Mouse (Mus musculus): ENCODE measurements around the gene Acer1. TPM values are rescaled to one million over a fixed set of nuclear protein-coding genes. Genes with fewer than 3 reads are reported as not detected.

The Acer1 gene
- polyA plus RNA-seq, 1 experiment from 2014 or later: not detected

DNA sequence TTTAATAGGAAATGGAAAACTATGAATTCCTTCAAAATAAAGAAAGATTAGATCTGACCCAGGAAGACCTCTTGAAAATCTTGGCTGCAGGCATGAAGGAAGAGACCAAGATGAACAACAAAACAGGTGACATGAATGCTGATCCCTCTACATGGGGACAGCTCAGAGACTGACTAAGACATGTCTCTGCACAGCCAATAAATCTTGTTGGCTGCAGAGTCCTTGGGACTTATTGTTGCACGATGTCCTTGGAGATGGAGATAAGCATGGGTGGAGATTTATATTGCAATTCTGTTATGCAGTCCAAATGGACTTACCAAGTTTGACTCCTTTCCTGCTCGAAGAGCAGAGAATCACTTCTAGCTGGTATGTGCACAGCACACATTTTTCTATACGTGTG, 12.6 kb downstream of the Acer1 start:
- no peaks in the 10 kb centered on the region for H3K9me3 ChIP-seq (ENCODE audit: control insufficient read depth, low read length)
- no peak overlapping the region for H3K4me2 ChIP-seq (ENCODE audit: low read depth, low read length, severe bottlenecking)
- WGBS: 74% methylated on average over 3 of the region's 3 CpGs
- H3K4me1 ChIP-seq (replicated peaks; ENCODE audit: control insufficient read depth, insufficient read depth, low read length): no peaks in the 10 kb centered on the region
- H3K27ac ChIP-seq (ENCODE audit: low read depth, low read length): no peak overlapping the region
- ATAC-seq (replicated peaks; ENCODE audit: low FRiP score): no peak
- no peak for DNase-seq (ENCODE audit: low spot score)
- no peaks in the 10 kb centered on the region for H3K36me3 ChIP-seq (ENCODE audit: control insufficient read depth, insufficient read depth, low read length)
- no peak overlapping the region for H3K9ac ChIP-seq (ENCODE audit: low read length)
- no peak overlapping the region for H3K4me3 ChIP-seq (ENCODE audit: low read depth, low read length)
- H3K27me3 ChIP-seq (ENCODE audit: control insufficient read depth, insufficient read depth, low read length): no peaks in the 10 kb centered on the region

GRCm38 (mm10) chr17:56963646-56964045, 18.3 kb downstream of the Acer1 start:
- no peak overlapping the region for H3K4me3 ChIP-seq (ENCODE audit: low read depth, low read length)
- H3K36me3 ChIP-seq (ENCODE audit: control insufficient read depth, insufficient read depth, low read length): no peaks in the 10 kb centered on the region
- H3K4me1 ChIP-seq (replicated peaks; ENCODE audit: control insufficient read depth, insufficient read depth, low read length): no peaks in the 10 kb centered on the region
- no peaks in the 10 kb centered on the region for H3K27me3 ChIP-seq (ENCODE audit: control insufficient read depth, insufficient read depth, low read length)
- WGBS: 80% methylated on average over 6 of the region's 6 CpGs
- ATAC-seq (replicated peaks; ENCODE audit: low FRiP score) (no peak), DNase-seq (ENCODE audit: low spot score) (no peak)
- no peak overlapping the region for H3K4me2 ChIP-seq (ENCODE audit: low read depth, low read length, severe bottlenecking)
- no peak overlapping the region for H3K27ac ChIP-seq (ENCODE audit: low read depth, low read length)
- no peak overlapping the region for H3K9ac ChIP-seq (ENCODE audit: low read length)
- H3K9me3 ChIP-seq (ENCODE audit: control insufficient read depth, low read length): no peaks in the 10 kb centered on the region

GRCm38 (mm10) chr17:56962642-56963405, 19.1 kb downstream of the Acer1 start:
- no peaks in the 10 kb centered on the region for H3K36me3 ChIP-seq (ENCODE audit: control insufficient read depth, insufficient read depth, low read length)
- H3K27me3 ChIP-seq (ENCODE audit: control insufficient read depth, insufficient read depth, low read length): no peaks in the 10 kb centered on the region
- no peak overlapping the region for H3K27ac ChIP-seq (ENCODE audit: low read depth, low read length)
- H3K9ac ChIP-seq (ENCODE audit: low read length): no peak overlapping the region
- H3K9me3 ChIP-seq (ENCODE audit: control insufficient read depth, low read length): no peaks in the 10 kb centered on the region
- no peak for ATAC-seq (replicated peaks; ENCODE audit: low FRiP score)
- no peak overlapping the region for H3K4me2 ChIP-seq (ENCODE audit: low read depth, low read length, severe bottlenecking)
- WGBS: 79% methylated on average over 5 of the region's 5 CpGs
- H3K4me3 ChIP-seq (ENCODE audit: low read depth, low read length): no peak overlapping the region
- no peaks in the 10 kb centered on the region for H3K4me1 ChIP-seq (replicated peaks; ENCODE audit: control insufficient read depth, insufficient read depth, low read length)
- DNase-seq (ENCODE audit: low spot score): peak; percentile 2

GRCm38 (mm10) chr17:56961880-56962279, 20.0 kb downstream of the Acer1 start:
- H3K9me3 ChIP-seq (ENCODE audit: control insufficient read depth, low read length): no peaks in the 10 kb centered on the region
- DNase-seq (ENCODE audit: low spot score): no peak
- H3K9ac ChIP-seq (ENCODE audit: low read length): no peak overlapping the region
- H3K4me3 ChIP-seq (ENCODE audit: low read depth, low read length): no peak overlapping the region
- no peaks in the 10 kb centered on the region for H3K4me1 ChIP-seq (replicated peaks; ENCODE audit: control insufficient read depth, insufficient read depth, low read length)
- 88% methylated on average over 4 of the region's 4 CpGs for WGBS
- H3K4me2 ChIP-seq (ENCODE audit: low read depth, low read length, severe bottlenecking): no peak overlapping the region
- no peaks in the 10 kb centered on the region for H3K36me3 ChIP-seq (ENCODE audit: control insufficient read depth, insufficient read depth, low read length)
- ATAC-seq (replicated peaks; ENCODE audit: low FRiP score): no peak
- no peaks in the 10 kb centered on the region for H3K27me3 ChIP-seq (ENCODE audit: control insufficient read depth, insufficient read depth, low read length)
- no peak overlapping the region for H3K27ac ChIP-seq (ENCODE audit: low read depth, low read length)

DNA sequence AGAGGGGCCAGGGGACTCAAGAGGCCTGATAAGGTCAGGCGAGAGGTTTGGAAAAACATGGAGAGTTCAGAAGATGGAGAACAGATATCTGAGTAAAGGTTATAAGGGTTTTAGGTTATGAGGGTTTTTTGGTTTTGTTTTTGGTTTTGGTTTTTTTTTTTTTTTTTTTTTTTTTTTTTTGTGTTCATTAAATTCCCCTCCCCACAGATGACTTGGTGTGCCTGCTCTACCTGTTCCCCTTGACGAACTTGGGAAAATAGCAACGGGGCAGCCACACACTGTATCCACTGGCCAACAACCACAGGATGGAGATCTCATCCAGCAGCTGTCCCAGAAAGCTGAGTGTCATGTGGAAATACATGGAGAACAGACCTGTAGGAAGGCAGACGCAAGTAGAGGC, 23.3 kb downstream of the Acer1 start:
- Histone ChIP-seq H3K27me3 (ENCODE audit: control insufficient read depth, insufficient read depth, low read length) (no peaks in the 10 kb centered on the region), H3K9me3 (ENCODE audit: control insufficient read depth, low read length) (no peaks in the 10 kb centered on the region), H3K9ac (ENCODE audit: low read length) (no peak overlapping the region), H3K4me2 (ENCODE audit: low read depth, low read length, severe bottlenecking) (no peak overlapping the region), H3K36me3 (ENCODE audit: control insufficient read depth, insufficient read depth, low read length) (no peaks in the 10 kb centered on the region), H3K4me1 (replicated peaks; ENCODE audit: control insufficient read depth, insufficient read depth, low read length) (no peaks in the 10 kb centered on the region), H3K4me3 (ENCODE audit: low read depth, low read length) (no peak overlapping the region), H3K27ac (ENCODE audit: low read depth, low read length) (no peak overlapping the region)
- ATAC-seq (replicated peaks; ENCODE audit: low FRiP score) (no peak), DNase-seq (ENCODE audit: low spot score) (no peak)
- WGBS: 83% methylated on average over 4 of the region's 4 CpGs

DNA sequence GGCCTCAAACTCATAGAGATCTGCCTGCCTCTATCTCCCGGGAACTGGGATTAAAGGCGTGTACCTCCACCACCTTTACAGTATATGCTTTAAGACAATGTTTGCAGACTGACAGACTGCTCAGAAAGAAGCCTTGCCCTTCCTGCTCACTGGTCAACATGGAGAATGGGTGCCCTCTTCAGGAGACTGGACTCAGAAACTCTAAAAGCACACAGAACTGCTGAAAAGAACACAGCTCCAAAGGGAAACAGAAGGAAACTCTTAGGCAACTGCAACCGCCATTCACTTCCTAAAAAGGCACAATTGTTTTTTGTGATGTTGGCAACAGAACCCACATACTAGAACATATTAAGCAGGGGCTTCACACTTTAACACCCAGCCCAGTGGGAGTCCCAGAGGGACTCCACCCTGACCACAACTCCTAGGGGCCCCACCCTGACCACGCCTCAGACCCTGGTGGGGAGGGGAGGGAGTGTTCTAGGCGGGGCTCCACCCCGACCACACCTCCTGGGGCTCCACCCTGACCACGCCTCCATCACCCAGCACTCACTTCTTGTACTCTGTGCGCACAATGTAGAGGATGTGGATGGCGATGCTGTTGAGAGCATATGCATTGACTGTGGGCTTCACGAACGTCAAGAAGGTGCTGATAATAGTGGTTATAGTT, 24.0 kb downstream of the Acer1 start:
- Histone ChIP-seq H3K27me3 (ENCODE audit: control insufficient read depth, insufficient read depth, low read length) (no peaks in the 10 kb centered on the region), H3K4me1 (replicated peaks; ENCODE audit: control insufficient read depth, insufficient read depth, low read length) (no peaks in the 10 kb centered on the region), H3K9ac (ENCODE audit: low read length) (no peak overlapping the region), H3K9me3 (ENCODE audit: control insufficient read depth, low read length) (no peaks in the 10 kb centered on the region), H3K36me3 (ENCODE audit: control insufficient read depth, insufficient read depth, low read length) (no peaks in the 10 kb centered on the region), H3K4me2 (ENCODE audit: low read depth, low read length, severe bottlenecking) (no peak overlapping the region), H3K4me3 (ENCODE audit: low read depth, low read length) (no peak overlapping the region), H3K27ac (ENCODE audit: low read depth, low read length) (no peak overlapping the region)
- peak; percentile 53 for DNase-seq (ENCODE audit: low spot score)
- ATAC-seq (replicated peaks; ENCODE audit: low FRiP score): no peak
- 39% methylated on average over 11 of the region's 11 CpGs for WGBS

- peak; percentile 33 for DNase-seq (ENCODE audit: low spot score)
- no peak overlapping the region for H3K4me3 ChIP-seq (ENCODE audit: low read depth, low read length)
- ATAC-seq (replicated peaks; ENCODE audit: low FRiP score): no peak
- no peaks in the 10 kb centered on the region for H3K4me1 ChIP-seq (replicated peaks; ENCODE audit: control insufficient read depth, insufficient read depth, low read length)
- no peaks in the 10 kb centered on the region for H3K9me3 ChIP-seq (ENCODE audit: control insufficient read depth, low read length)
- no peaks in the 10 kb centered on the region for H3K36me3 ChIP-seq (ENCODE audit: control insufficient read depth, insufficient read depth, low read length)
- no peak overlapping the region for H3K9ac ChIP-seq (ENCODE audit: low read length)
- no peak overlapping the region for H3K4me2 ChIP-seq (ENCODE audit: low read depth, low read length, severe bottlenecking)
- WGBS: 85% methylated on average over 7 of the region's 7 CpGs
- H3K27ac ChIP-seq (ENCODE audit: low read depth, low read length): no peak overlapping the region
- H3K27me3 ChIP-seq (ENCODE audit: control insufficient read depth, insufficient read depth, low read length): no peaks in the 10 kb centered on the region
Observed at GRCm38 (mm10) chr17:56954871-56955270, 27.1 kb downstream of the Acer1 start.

DNA sequence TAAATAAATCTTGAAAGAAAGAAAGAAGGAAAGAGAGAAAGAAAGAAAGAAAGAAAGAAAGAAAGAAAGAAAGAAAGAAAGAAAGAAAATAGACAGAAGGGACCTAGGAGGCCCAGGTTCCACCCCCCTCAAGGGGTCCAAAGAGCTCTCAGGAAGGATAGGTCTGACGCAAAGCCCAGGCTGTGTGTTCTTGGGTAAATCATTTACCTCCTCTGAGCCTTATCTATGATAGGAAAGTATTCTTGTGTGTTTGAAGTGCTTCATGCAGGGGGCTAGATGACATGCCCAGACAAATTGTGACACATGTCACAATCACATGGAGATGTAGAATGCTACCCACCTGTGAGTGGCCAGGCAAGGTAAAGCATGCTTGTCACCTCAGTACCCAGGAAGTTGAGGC, 29.3 kb downstream of the Acer1 start:
- Histone ChIP-seq H3K9me3 (ENCODE audit: control insufficient read depth, low read length) (no peaks in the 10 kb centered on the region), H3K4me2 (ENCODE audit: low read depth, low read length, severe bottlenecking) (no peak overlapping the region), H3K4me1 (replicated peaks; ENCODE audit: control insufficient read depth, insufficient read depth, low read length) (no peaks in the 10 kb centered on the region), H3K27me3 (ENCODE audit: control insufficient read depth, insufficient read depth, low read length) (no peaks in the 10 kb centered on the region), H3K4me3 (ENCODE audit: low read depth, low read length) (no peak overlapping the region), H3K36me3 (ENCODE audit: control insufficient read depth, insufficient read depth, low read length) (no peaks in the 10 kb centered on the region), H3K9ac (ENCODE audit: low read length) (no peak overlapping the region), H3K27ac (ENCODE audit: low read depth, low read length) (no peak overlapping the region)
- DNase-seq (ENCODE audit: low spot score) (no peak), ATAC-seq (replicated peaks; ENCODE audit: low FRiP score) (no peak)
- 88% methylated on average over 1 of the region's 1 CpGs for WGBS

DNA sequence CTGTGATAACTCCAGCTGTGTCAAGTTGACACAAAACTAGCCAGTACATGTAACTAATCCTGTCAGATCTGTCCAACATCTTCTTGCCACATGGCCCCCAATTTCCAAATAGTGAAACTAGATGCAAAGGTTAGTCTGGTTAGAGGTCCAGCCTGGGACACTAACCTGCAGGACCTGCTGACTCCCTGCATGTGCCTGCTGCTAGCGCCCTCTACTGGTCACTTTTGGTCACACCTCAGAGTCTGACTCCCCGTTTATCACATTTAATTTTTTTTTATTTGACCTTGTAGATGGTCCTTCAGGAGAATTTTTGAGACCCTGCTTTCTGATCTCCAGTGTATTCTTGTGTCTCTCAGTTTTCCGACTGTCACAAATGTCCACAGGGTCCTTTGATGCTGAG, 31.0 kb downstream of the Acer1 start:
- H3K9me3 ChIP-seq (ENCODE audit: control insufficient read depth, low read length): no peaks in the 10 kb centered on the region
- ATAC-seq (replicated peaks; ENCODE audit: low FRiP score) (no peak), DNase-seq (ENCODE audit: low spot score) (peak; percentile 76)
- no peak overlapping the region for H3K4me2 ChIP-seq (ENCODE audit: low read depth, low read length, severe bottlenecking)
- H3K4me3 ChIP-seq (ENCODE audit: low read depth, low read length): no peak overlapping the region
- WGBS: 20% methylated on average over 3 of the region's 3 CpGs
- H3K27me3 ChIP-seq (ENCODE audit: control insufficient read depth, insufficient read depth, low read length): no peaks in the 10 kb centered on the region
- no peak overlapping the region for H3K9ac ChIP-seq (ENCODE audit: low read length)
- H3K27ac ChIP-seq (ENCODE audit: low read depth, low read length): no peak overlapping the region
- H3K4me1 ChIP-seq (replicated peaks; ENCODE audit: control insufficient read depth, insufficient read depth, low read length): no peaks in the 10 kb centered on the region
- H3K36me3 ChIP-seq (ENCODE audit: control insufficient read depth, insufficient read depth, low read length): no peaks in the 10 kb centered on the region

Measured in forebrain, embryonic 11.5 days (tissue).